Mouse (Mus musculus) testis, postnatal 14 days (tissue): ENCODE data around the gene Asic2.

Experiments used
- DNase-seq: peaks from one replicate; pipeline ENCODE4 v3.0.0; 2021; ENCODE audit warnings: low spot score

The Asic2 gene

GRCm38 (mm10) chr11:81968401-81968881 is at the start of gene Asic2:
Asic2 (minus strand) TSS chr11:81968457.
- DNase-seq = no peak

GRCm38 (mm10) chr11:82016181-82016780 is 48.0 kb upstream of the Asic2 start:
- no peak for DNase-seq

- DNase-seq = no peak
Observed at GRCm38 (mm10) chr11:82015066-82015465, 46.8 kb upstream of the Asic2 start.

- DNase-seq = no peak
Observed at GRCm38 (mm10) chr11:82013756-82014155, 45.5 kb upstream of the Asic2 start.

- DNase-seq = no peak
Observed at GRCm38 (mm10) chr11:82011411-82012193, 43.3 kb upstream of the Asic2 start.

GRCm38 (mm10) chr11:82010115-82010514 is 41.9 kb upstream of the Asic2 start:
- no peak for DNase-seq

- DNase-seq = no peak
Observed at GRCm38 (mm10) chr11:82006796-82007423, 38.7 kb upstream of the Asic2 start.

- DNase-seq = no peak
Observed at GRCm38 (mm10) chr11:82004810-82005209, 36.6 kb upstream of the Asic2 start.

GRCm38 (mm10) chr11:82000581-82000980 is 32.3 kb upstream of the Asic2 start:
- no peak for DNase-seq

- no peak for DNase-seq
Observed at GRCm38 (mm10) chr11:81999469-81999868, 31.2 kb upstream of the Asic2 start.

- DNase-seq = no peak
Observed at GRCm38 (mm10) chr11:81998646-81999045, 30.4 kb upstream of the Asic2 start.

GRCm38 (mm10) chr11:81997085-81997484 is 28.8 kb upstream of the Asic2 start:
- no peak for DNase-seq

- peak; percentile 64 for DNase-seq
Observed at GRCm38 (mm10) chr11:81996172-81996841, 28.1 kb upstream of the Asic2 start.

GRCm38 (mm10) chr11:81983146-81983545 is 14.9 kb upstream of the Asic2 start:
- no peak for DNase-seq

GRCm38 (mm10) chr11:81982191-81982590 is 13.9 kb upstream of the Asic2 start:
- DNase-seq = no peak

GRCm38 (mm10) chr11:81974577-81974976 is 6.3 kb upstream of the Asic2 start:
- DNase-seq = no peak

- DNase-seq = no peak
Observed at GRCm38 (mm10) chr11:81973699-81974098, 5.4 kb upstream of the Asic2 start.

- DNase-seq = no peak
Observed at GRCm38 (mm10) chr11:81972044-81972443, 3.8 kb upstream of the Asic2 start.

GRCm38 (mm10) chr11:81966626-81967289 is 1.5 kb downstream of the Asic2 start:
- DNase-seq = peak; percentile 49

- no peak for DNase-seq
Observed at GRCm38 (mm10) chr11:81965653-81966625, 2.3 kb downstream of the Asic2 start.

- DNase-seq = no peak
Observed at GRCm38 (mm10) chr11:81964561-81964960, 3.7 kb downstream of the Asic2 start.
